Mouse (Mus musculus) embryonic facial prominence, embryonic 12.5 days (tissue): ENCODE data around the gene Rhobtb1. TPM values are rescaled to one million over a fixed set of nuclear protein-coding genes. Genes with fewer than 3 reads are reported as not detected.
A peak's percentile ranks its signal among the peaks of the same experiment; 100 is the strongest.

ENCODE experiments used
- ATAC-seq: fragments of 200-750 bp; cut with Nextera tagmentation; 2 replicates; pipeline ENCODE4 v1.8.0; 2017; ENCODE audit not compliant: insufficient number of reproducible peaks, insufficient read depth, low FRiP score, low TSS enrichment
- H3K27ac ChIP-seq: fragments of 300-500 bp; sonication (generic); 2 replicates; pipeline ENCODE4 v1.5.1; 2016; ENCODE audit warnings: mild to moderate bottlenecking
- H3K27me3 ChIP-seq: fragments of 300-500 bp; sonication (generic); 2 replicates; pipeline ENCODE4 v1.6.1; 2016; ENCODE audit warnings: mild to moderate bottlenecking, moderate library complexity
- H3K36me3 ChIP-seq: fragments of 300-500 bp; sonication (generic); 2 replicates; pipeline ENCODE4 v1.6.1; 2016; ENCODE audit warnings: mild to moderate bottlenecking
- H3K4me1 ChIP-seq: fragments of 300-500 bp; sonication (generic); 2 replicates; pipeline ENCODE4 v1.6.1; 2016
- H3K4me2 ChIP-seq: fragments of 300-500 bp; sonication (generic); replicated peaks from 2 replicates; pipeline ENCODE4 v1.6.1; 2016; ENCODE audit warnings: mild to moderate bottlenecking, moderate library complexity
- H3K4me3 ChIP-seq: fragments of 300-500 bp; sonication (generic); 2 replicates; pipeline ENCODE4 v1.5.1; 2016; ENCODE audit warnings: mild to moderate bottlenecking
- H3K9ac ChIP-seq: fragments of 300-500 bp; sonication (generic); 2 replicates; pipeline ENCODE4 v1.6.1; 2016; ENCODE audit warnings: mild to moderate bottlenecking, moderate library complexity
- H3K9me3 ChIP-seq: fragments of 300-500 bp; sonication (generic); 2 replicates; pipeline ENCODE4 v1.6.1; 2016; ENCODE audit warnings: mild to moderate bottlenecking, moderate library complexity
- WGBS: fragments of 180-500 bp; shearing (Covaris S2); methylation state at CpG from one replicate; pipeline ENCODE4 v1.1.7; 2016; 5-methylcytosine and 5-hydroxymethylcytosine counted together
- polyA plus RNA-seq: library from polyadenylated mRNA; unstranded; fragments of >200 nt; fragmentation: Nextera tagmentation; extraction: Ambion mirVana; gene quantifications from 2 replicates; pipeline ENCODE4 v1.2.1, GENCODE M21; 2016

Gene Rhobtb1
- polyA plus RNA-seq, 1 experiment from 2014 or later = 33.0 TPM

GRCm38 (mm10) chr10:69224276-69224675, 73.0 kb downstream of the Rhobtb1 start:
- ATAC-seq = no peak
- 72% methylated on average over 7 of the region's 7 CpGs for WGBS
- H3K4me2 ChIP-seq = no peak overlapping the region
- no peaks in the 10 kb centered on the region for H3K27me3 ChIP-seq
- H3K9ac ChIP-seq = no peak overlapping the region
- H3K4me1 ChIP-seq = no peaks in the 10 kb centered on the region
- no peak overlapping the region for H3K27ac ChIP-seq
- H3K36me3 ChIP-seq = 0 out of 2 replicates have a peak, but pooled peaks cover 9% of the 10 kb centered on the region
- H3K4me3 ChIP-seq = no peak overlapping the region
- H3K9me3 ChIP-seq = no peaks in the 10 kb centered on the region

- 91% methylated on average over 5 of the region's 5 CpGs for WGBS
- Histone ChIP-seq H3K9me3 (no peaks in the 10 kb centered on the region), H3K4me2 (no peak overlapping the region), H3K4me3 (no peak overlapping the region), H3K27ac (no peak overlapping the region), H3K9ac (no peak overlapping the region), H3K27me3 (no peaks in the 10 kb centered on the region), H3K36me3 (0 out of 2 replicates have a peak, but pooled peaks cover 9% of the 10 kb centered on the region), H3K4me1 (no peaks in the 10 kb centered on the region)
- no peak for ATAC-seq
Observed at GRCm38 (mm10) chr10:69225471-69225870, 74.2 kb downstream of the Rhobtb1 start.

DNA sequence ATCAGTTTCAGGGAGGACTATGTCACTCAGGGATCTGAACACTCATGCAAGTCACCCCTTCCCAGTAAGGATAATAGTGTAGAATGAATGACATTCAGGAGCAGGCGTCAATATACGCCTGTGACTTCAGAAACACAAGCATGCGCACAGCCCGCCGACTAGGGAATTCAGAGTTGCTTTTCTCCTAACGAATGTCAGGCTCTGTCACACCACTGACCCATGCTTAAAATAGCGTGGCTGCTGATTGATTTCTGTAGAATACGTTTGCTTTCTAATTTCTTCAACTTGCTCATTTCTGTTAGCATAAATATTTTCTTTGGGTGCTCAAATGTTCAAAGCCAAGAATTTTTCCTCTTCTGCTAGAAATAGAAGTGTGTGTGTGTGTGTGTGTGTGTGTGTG, 74.7 kb downstream of the Rhobtb1 start:
- Histone ChIP-seq H3K36me3 (0 out of 2 replicates have a peak, but pooled peaks cover 7% of the 10 kb centered on the region), H3K27ac (no peak overlapping the region), H3K4me1 (no peaks in the 10 kb centered on the region), H3K27me3 (no peaks in the 10 kb centered on the region), H3K9ac (no peak overlapping the region), H3K4me2 (no peak overlapping the region), H3K4me3 (no peak overlapping the region), H3K9me3 (no peaks in the 10 kb centered on the region)
- ATAC-seq = no peak
- 77% methylated on average over 8 of the region's 8 CpGs for WGBS

- 79% methylated on average over 3 of the region's 3 CpGs for WGBS
- peaks cover 5% of the 10 kb centered on the region; the same call in 1 of the 2 replicates for H3K9me3 ChIP-seq
- H3K27ac ChIP-seq = no peak overlapping the region
- no peak for ATAC-seq
- H3K4me1 ChIP-seq = no peaks in the 10 kb centered on the region
- H3K27me3 ChIP-seq = no peaks in the 10 kb centered on the region
- H3K4me2 ChIP-seq = no peak overlapping the region
- H3K36me3 ChIP-seq = no peaks in the 10 kb centered on the region
- H3K4me3 ChIP-seq = no peak overlapping the region
- no peak overlapping the region for H3K9ac ChIP-seq
Observed at GRCm38 (mm10) chr10:69237185-69237584, 86.0 kb downstream of the Rhobtb1 start.

GRCm38 (mm10) chr10:69237781-69238180, 86.5 kb downstream of the Rhobtb1 start:
- Histone ChIP-seq H3K36me3 (no peaks in the 10 kb centered on the region), H3K9ac (no peak overlapping the region), H3K4me3 (no peak overlapping the region), H3K27ac (no peak overlapping the region), H3K4me1 (no peaks in the 10 kb centered on the region), H3K9me3 (peaks cover 5% of the 10 kb centered on the region; the same call in 1 of the 2 replicates), H3K27me3 (no peaks in the 10 kb centered on the region), H3K4me2 (no peak overlapping the region)
- ATAC-seq = no peak
- 90% methylated on average over 9 of the region's 9 CpGs for WGBS

DNA sequence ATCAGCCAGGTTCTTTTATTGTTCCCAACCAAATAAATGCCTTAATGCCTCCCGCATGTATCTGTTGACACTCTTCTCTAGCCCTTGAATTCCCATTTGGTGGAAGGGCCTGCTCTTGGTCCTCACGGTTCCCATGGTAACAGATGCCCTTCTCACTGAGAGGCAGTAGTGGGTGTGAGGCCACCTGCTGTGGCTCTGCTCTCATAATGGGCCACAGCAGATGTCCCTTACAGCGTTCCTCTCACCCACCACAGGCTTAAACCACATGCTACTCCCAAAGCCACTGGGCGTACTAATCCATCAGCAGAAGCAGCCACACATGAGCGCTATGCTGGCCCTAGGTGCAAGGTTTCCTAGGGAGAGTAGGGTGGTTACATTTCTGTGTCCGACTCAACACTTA, 87.1 kb downstream of the Rhobtb1 start:
- 0 out of 2 replicates have a peak, but pooled peaks have one; percentile 28 for ATAC-seq

GRCm38 (mm10) chr10:69240530-69240929, 89.3 kb downstream of the Rhobtb1 start:
- peaks cover 5% of the 10 kb centered on the region; the same call in 1 of the 2 replicates for H3K9me3 ChIP-seq
- no peak overlapping the region for H3K4me2 ChIP-seq
- no peak overlapping the region for H3K9ac ChIP-seq
- no peaks in the 10 kb centered on the region for H3K4me1 ChIP-seq
- H3K27ac ChIP-seq = no peak overlapping the region
- H3K4me3 ChIP-seq = no peak overlapping the region
- no peaks in the 10 kb centered on the region for H3K36me3 ChIP-seq
- no peak for ATAC-seq
- H3K27me3 ChIP-seq = no peaks in the 10 kb centered on the region
- WGBS = 91% methylated on average over 2 of the region's 2 CpGs

More for the DNA sequence above, 87.1 kb downstream of the Rhobtb1 start:
- no peaks in the 10 kb centered on the region for H3K36me3 ChIP-seq
- no peak overlapping the region for H3K4me3 ChIP-seq
- H3K9ac ChIP-seq = no peak overlapping the region
- H3K27ac ChIP-seq = no peak overlapping the region
- H3K9me3 ChIP-seq = peaks cover 5% of the 10 kb centered on the region; the same call in 1 of the 2 replicates
- no peak overlapping the region for H3K4me2 ChIP-seq
- H3K4me1 ChIP-seq = no peaks in the 10 kb centered on the region
- H3K27me3 ChIP-seq = no peaks in the 10 kb centered on the region
- 79% methylated on average over 6 of the region's 6 CpGs for WGBS

GRCm38 (mm10) chr10:69245151-69245550, 93.9 kb downstream of the Rhobtb1 start:
- no peak for ATAC-seq

DNA sequence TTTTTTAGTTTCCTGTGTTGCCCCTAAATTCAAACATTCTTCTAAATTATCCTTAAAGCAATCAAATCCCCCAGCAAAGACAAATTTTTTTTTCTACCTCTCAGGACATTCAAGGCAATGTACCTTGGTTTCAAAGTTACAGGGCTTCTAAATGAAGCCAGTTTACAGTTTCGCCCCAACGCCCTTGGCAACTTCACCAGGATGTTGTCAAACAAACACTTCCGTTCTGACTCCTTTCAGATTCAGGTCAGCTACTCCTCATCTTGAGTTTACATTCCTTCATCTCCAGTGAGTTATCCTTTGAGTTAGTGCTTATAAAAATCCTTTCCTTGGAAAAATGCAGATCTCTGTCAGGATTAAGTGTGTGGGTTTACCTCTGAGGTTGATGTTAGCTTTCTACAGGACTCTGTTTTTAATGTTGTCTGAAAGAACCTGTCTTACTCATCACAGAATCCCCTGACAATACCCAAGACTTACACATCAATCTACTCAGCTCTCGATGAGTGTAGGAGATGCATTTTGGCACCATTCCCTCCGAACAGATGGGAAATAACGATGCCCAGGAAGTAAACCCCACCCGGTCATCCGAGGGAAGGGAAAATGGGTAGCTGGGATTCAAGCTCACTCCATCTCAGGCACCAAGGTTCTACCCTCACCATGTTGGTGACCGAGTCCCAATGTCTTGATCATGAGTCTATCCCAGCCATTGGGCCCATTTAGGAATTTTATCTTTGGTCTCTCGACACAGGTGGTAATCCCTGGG, 94.9 kb downstream of the Rhobtb1 start:
- H3K36me3 ChIP-seq = peaks cover 19% of the 10 kb centered on the region
- H3K4me1 ChIP-seq = no peaks in the 10 kb centered on the region
- H3K4me2 ChIP-seq = no peak overlapping the region
- H3K27ac ChIP-seq = no peak overlapping the region
- peaks cover 5% of the 10 kb centered on the region; the same call in 1 of the 2 replicates for H3K9me3 ChIP-seq
- WGBS = 85% methylated on average over 10 of the region's 10 CpGs
- H3K27me3 ChIP-seq = no peaks in the 10 kb centered on the region
- ATAC-seq = no peak
- no peak overlapping the region for H3K4me3 ChIP-seq
- H3K9ac ChIP-seq = no peak overlapping the region

More at GRCm38 (mm10) chr10:69245151-69245550, 93.9 kb downstream of the Rhobtb1 start:
- Histone ChIP-seq H3K27ac (no peak overlapping the region), H3K9me3 (peaks cover 5% of the 10 kb centered on the region; the same call in 1 of the 2 replicates), H3K4me1 (no peaks in the 10 kb centered on the region), H3K27me3 (no peaks in the 10 kb centered on the region), H3K9ac (no peak overlapping the region), H3K4me2 (no peak overlapping the region), H3K4me3 (no peak overlapping the region), H3K36me3 (peaks cover 10% of the 10 kb centered on the region)
- WGBS = 91% methylated on average over 4 of the region's 4 CpGs

DNA sequence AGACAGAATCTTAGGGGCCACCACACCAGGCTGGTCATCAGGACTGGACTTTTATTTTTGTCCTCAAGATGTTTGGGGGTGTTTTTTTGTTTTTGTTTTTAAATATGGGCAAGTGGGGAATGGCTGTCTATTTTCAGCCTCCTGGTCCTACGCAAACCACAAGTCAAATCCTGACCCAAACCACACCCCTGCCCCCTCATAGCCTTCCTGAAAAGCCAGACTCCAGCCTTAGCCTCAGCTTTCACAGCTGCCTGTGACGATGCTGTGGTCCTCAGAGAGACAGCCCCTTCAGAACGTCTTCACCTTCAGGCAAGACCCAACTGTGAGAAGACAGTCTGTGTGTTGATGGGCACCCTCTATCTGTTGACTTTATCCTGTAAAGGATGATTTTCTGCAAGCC, 95.5 kb downstream of the Rhobtb1 start:
- WGBS = 70% methylated on average over 3 of the region's 3 CpGs
- ATAC-seq = no peak

DNA sequence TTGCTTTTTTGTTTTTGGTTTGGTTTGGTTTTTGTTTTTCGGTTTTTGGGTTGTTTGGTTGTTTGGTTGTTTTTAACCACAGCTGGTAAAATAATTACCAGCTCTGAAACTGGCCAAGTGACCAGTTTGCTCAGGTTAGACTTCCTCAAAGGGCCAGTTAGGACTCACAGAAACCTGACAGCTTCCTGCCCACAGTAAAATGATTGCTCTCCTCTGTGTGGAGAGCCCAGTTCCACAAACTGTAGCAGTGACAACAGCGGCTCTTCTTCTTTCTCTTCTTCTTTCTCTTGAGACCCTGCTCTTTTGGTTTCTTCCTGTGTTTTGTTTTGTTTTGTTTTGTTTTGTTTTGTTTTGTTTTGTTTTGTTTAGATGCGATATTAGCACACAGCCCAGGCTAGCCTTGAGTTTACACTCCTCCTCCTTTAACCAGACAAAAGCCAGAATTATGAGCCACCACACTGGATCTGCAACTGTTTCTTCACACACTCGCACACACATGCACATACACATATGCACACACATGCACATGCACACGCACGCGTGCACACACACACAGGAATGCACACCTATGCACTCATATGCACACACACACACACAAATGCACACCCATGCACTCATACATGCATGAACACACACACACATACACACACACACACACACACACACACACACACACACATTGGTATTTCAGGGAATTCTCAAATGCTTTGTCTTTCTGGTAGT, 96.2 kb downstream of the Rhobtb1 start:
- Histone ChIP-seq H3K27me3 (no peaks in the 10 kb centered on the region), H3K36me3 (peaks cover 25% of the 10 kb centered on the region), H3K9ac (no peak overlapping the region), H3K4me3 (no peak overlapping the region), H3K4me2 (no peak overlapping the region), H3K4me1 (no peaks in the 10 kb centered on the region), H3K27ac (no peak overlapping the region), H3K9me3 (no peaks in the 10 kb centered on the region)
- no peak for ATAC-seq
- WGBS = 94% methylated on average over 7 of the region's 7 CpGs

More for the DNA sequence above, 95.5 kb downstream of the Rhobtb1 start:
- Histone ChIP-seq H3K27ac (no peak overlapping the region), H3K4me2 (no peak overlapping the region), H3K36me3 (peaks cover 21% of the 10 kb centered on the region), H3K9me3 (peaks cover 3% of the 10 kb centered on the region; the same call in 1 of the 2 replicates), H3K4me1 (no peaks in the 10 kb centered on the region), H3K4me3 (no peak overlapping the region), H3K9ac (no peak overlapping the region), H3K27me3 (no peaks in the 10 kb centered on the region)
